Mouse (Mus musculus): ENCODE data around the gene Msi2.

Gene Msi2

GRCm38 (mm10) chr11:88718050-88718765 is at the start of gene Msi2:
TSS of gene Msi2 (minus strand) at chr11:88718513.
- peak; percentile 96 for DNase-seq (ENCODE audit: low spot score)

- no peak for DNase-seq (ENCODE audit: low spot score)
Observed at GRCm38 (mm10) chr11:88765635-88766034, 47.3 kb upstream of the Msi2 start.

DNA sequence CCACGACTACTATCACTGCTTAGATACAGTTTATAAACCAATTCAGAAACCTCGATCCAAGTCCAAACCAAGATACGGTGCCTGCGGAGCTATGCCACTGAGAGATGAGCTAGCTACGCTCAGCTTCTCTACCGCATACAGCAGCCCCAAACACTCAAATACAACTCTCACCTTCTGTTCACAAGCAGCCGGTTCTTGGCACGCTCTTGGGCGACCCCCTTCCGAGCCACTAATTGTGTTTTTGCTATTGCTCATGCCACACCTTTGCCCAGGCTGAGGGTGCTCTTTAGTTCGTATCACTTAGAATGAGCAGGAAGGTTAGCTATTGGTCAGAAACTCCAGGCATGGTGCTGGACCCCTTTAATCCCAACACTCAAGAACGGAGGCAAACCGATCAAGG is 45.1 kb upstream of the Msi2 start:
- no peak for DNase-seq (ENCODE audit: low spot score)

DNA sequence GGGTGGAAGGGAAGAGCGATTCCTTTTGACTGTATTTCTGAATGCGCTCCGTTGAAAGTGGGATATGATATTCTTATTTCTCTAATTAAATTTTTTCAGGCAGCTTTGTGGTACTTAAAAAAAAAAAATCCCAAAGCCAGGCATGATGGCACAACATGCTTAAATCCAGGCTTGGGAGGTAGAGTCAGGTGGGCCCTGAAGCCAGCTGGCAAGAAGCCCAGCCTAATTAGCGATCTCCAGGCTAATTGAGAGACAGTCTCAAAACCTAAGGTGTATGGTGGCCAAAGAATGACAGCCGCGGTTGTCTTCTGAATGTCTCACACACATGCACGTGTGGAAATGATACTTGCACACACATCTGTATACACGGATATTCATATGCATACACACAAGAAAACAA is 41.2 kb upstream of the Msi2 start:
- DNase-seq (ENCODE audit: low spot score): no peak

DNA sequence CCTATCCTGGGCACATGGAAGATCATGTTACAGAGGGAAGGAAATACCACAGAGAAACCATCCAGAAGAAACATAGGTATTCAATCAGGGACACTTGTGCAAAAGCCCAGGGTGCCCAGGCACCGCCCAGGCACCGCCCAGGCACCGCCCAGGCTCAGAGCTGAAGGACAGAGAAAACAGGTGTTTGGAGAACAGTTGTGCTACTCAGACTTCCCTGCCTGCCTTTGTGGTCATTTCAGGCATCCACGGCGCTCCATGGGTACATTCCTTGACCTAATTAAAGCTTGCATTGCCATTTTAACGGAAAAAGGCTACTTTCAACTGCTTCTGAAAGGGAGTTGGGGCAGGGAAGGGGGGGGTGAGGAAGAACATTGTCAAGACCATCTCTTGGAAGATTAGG is 40.1 kb upstream of the Msi2 start:
- DNase-seq (ENCODE audit: low spot score): no peak

GRCm38 (mm10) chr11:88745306-88745705 is 27.0 kb upstream of the Msi2 start:
- DNase-seq (ENCODE audit: low spot score): no peak

GRCm38 (mm10) chr11:88739574-88740295 is 21.4 kb upstream of the Msi2 start:
- no peak for DNase-seq (ENCODE audit: low spot score)

DNA sequence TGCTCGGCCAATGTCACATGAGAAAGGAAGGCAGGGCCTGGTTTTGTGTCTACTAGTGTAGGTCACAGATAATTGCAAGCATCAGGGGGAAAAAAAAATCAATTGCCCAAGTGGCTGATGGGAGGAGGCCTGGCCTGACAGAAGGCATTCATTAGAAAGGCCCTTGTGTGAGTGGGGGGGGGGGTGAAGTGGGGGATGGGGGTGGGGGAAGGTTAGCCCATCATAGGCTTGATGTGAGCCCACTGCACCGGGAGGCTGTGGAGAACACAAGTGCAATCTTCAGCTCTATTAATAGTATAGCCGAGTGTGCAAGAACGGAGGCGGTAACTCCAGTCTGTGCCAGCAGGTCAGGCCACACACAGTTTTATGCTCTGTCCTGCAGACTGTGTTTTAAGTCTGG is 11.1 kb upstream of the Msi2 start:
- DNase-seq (ENCODE audit: low spot score): no peak

DNA sequence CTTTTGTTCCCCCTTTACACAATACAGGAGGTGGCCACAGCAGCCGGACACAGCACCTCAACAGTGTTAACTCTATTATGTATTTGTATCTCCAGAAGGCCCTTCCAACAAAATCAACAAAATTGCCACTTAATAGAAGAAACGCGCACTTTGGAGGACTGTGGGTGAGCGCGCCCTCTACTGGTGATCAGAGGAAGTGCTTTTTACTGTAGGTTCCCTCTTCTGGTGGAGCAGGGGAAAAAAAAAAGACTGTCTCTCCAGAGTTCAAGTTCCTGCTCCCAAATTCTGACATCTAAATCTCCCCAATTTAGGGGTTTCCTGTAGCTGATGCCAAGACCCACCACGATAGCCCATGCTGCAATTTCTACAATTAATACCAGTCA is 10.2 kb upstream of the Msi2 start:
- DNase-seq (ENCODE audit: low spot score): peak; percentile 86

DNA sequence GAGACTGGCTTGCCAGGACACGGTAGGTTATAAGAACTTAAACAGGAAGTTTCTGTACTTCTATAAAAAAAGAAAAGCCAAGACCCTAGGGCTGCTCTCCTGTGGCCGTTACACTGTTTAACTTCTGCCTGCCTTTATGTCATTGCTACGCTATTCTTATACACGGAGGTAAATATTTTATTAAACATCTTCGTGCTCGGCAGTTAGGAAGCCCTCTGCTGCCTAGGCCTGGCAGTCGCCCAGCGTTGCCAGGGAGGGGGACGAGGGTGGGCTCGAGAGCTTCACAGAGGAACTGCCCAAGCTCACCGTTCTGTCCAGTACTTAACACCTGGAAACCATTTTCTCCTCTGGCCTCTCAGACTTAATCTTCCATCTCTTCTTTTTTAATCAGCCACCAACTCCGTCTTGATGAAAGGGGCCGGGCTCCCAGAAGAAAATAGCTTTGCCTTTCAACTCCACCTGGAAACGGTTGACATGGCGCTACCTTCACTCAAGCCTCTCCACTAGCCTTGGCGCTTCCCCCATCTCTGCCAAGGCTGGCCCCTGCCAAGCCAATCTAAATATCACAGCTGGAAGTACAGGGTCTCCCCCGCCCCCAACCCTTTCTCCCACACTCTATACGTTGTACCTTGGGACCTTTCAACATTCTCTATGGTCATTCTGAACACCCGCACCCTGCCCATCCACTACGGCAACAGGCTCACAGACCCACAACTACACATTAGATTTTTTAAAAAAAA is 9.6 kb upstream of the Msi2 start:
- no peak for DNase-seq (ENCODE audit: low spot score)

GRCm38 (mm10) chr11:88721144-88721636 is 2.9 kb upstream of the Msi2 start:
- DNase-seq (ENCODE audit: low spot score): no peak

DNA sequence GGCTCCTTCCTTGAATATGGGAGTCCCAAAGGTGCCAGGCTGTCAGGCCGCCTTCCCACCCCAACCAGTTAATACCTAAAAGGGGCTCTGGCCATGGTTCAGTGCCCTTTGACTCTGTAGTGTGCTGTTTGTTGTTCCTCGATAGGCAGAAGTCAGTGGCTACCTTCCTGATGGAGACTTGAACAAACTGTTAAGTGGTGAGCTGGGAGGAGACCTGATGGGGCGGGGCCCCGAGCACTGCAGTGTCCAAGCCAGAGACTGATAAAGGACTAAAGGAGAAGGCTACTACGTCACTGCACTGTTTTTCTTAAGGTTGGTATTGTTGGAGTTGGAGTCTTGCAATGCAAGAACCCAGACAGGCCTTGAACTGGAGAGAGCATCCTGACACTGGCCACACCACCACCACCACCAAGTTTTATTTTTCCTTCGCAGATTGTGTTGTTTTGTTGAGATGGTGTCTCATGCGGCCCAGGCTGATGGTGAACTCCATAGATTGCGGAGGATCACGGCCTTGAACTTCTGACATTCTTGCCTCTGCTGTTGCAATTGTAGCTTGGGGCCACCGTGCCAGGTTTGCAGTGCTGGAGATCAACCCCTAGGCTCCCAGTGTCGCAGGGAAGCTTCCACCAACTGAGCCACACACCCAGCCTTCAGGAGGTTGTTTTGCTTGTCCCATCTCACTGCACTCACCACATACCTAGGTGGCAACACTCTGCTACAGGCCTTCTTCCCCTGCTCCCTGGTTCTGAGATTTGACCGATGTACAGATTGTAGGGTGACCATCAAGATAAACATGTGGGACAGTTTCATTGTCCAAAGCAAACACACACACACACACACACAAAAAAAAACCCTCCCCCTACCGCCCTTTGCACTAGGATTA is 2.2 kb upstream of the Msi2 start:
- DNase-seq (ENCODE audit: low spot score): no peak

- no peak for DNase-seq (ENCODE audit: low spot score)
Observed at GRCm38 (mm10) chr11:88719601-88720000, 1.3 kb upstream of the Msi2 start.

DNA sequence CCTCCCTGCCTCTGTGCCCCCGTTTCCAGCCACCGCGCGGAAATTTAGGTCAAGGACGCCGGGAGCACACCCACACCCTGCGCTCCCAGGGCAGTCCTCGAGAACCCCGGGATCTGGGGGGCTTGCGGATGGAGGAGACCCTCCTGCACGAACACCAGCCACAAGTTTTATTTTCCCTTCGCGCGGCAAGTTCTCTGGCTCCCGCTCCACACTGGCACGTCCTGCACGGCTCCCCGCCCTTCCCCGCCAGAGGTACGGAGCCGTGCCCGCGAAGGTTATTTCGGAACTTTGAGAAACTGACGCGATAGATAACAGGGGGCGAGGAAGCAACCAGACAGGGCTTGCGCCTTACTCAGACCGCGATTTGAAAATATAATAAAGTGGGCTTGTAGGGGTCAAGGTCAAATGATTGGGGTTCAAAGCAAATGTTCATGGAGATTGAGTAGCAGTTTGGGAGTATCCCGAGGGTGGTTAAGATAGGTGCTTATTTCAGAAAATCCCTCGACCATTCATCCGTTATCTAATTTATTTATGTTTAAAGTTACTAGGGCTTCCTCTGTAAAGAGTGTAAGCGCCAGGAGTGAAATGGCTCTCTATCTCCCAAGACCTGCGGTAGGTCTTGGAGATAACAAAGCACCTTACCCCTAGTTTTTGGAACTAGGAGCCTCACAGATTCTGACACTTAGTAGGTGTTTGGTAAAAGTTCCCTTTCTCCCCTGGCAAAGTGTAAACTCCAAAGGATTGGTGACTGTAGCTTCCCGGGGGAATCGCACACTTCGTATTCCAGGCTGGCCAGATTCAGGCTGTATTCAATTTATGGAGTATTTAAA is 668 bp upstream of the Msi2 start:
- DNase-seq (ENCODE audit: low spot score): peak; percentile 73

- DNase-seq (ENCODE audit: low spot score): no peak
Observed at GRCm38 (mm10) chr11:88717644-88718049, 666 bp downstream of the Msi2 start.

DNA sequence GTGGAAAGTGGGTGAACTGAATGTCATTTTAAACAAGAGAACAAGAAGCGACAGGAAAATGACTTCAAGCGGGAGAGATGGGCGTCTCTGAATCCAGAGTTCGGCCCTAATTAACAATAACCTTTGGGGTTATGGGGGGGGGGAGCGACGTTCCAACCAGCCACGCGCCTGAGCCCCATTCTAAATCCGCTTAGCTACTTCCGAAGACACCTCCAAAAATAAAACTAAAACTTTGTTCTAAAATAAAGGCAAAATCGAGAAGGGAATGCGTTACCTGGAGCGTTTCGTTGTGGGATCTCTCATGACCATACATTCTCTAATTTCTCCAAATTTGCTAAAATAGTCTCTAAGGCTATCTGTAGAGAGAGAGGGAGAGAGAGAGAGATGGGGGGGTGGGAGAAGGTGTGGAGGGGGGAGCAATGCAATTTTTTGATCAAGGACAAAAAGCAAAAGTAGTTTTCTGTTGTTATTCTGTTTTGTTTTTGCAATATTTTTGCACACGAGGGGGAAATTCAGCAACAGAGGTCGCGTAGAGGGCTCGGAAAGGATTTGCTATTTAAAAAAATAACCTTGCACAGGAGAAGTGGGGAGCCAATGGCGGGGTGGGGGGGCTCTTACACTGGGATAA is 1.2 kb downstream of the Msi2 start:
- DNase-seq (ENCODE audit: low spot score): no peak

- no peak for DNase-seq (ENCODE audit: low spot score)
Observed at GRCm38 (mm10) chr11:88716061-88716994, 2.0 kb downstream of the Msi2 start.

- DNase-seq (ENCODE audit: low spot score): no peak
Observed at GRCm38 (mm10) chr11:88715299-88715698, 3.0 kb downstream of the Msi2 start.

- no peak for DNase-seq (ENCODE audit: low spot score)
Observed at GRCm38 (mm10) chr11:88714127-88714526, 4.2 kb downstream of the Msi2 start.

Measured in testis, postnatal 10 days (tissue).